Mouse (Mus musculus) E14TG2a.4 (cell line): ENCODE measurements at regions not wholly inside any gene's neighbourhood (a gene's known extent, or its start where the extent isn't known, plus 50 kb on each side); places are given as distances from the start of the nearest gene placed in this dataset.

Source experiments
- CTCF ChIP-seq: conservative IDR thresholded peaks from 2 replicates; pipeline ENCODE4 v1.5.1; 2014; ENCODE audit warnings: low read length
- NANOG ChIP-seq: IDR thresholded peaks from 2 replicates; pipeline ENCODE4 v1.6.1; 2014; ENCODE audit warnings: borderline replicate concordance, low read length, mixed read lengths

GRCm38 (mm10) chr17:41512041-41512440, 577.2 kb upstream of the Cenpq start:
- TF ChIP-seq CTCF (no peak), NANOG (no peak)
